Mouse (Mus musculus) hindbrain, embryonic 11.5 days (tissue): ENCODE measurements around the gene Dnah17. TPM values are rescaled to one million over a fixed set of nuclear protein-coding genes. Genes with fewer than 3 reads are reported as not detected.

Experiments used
- ATAC-seq: fragments of 200-750 bp; cut with Nextera tagmentation; 2 replicates; pipeline ENCODE4 v1.8.0; 2017; ENCODE audit warnings: mild to moderate bottlenecking, moderate TSS enrichment, moderate library complexity; ENCODE audit not compliant: low FRiP score
- DNase-seq: peaks from one replicate; pipeline ENCODE4 v3.0.0-alpha.2; 2015; ENCODE audit warnings: low spot score
- H3K27ac ChIP-seq: fragments of 300-500 bp; sonication (generic); 2 replicates; pipeline ENCODE4 v1.5.1; 2014; ENCODE audit warnings: mild to moderate bottlenecking, low read depth, low read length
- H3K27me3 ChIP-seq: fragments of 300-500 bp; sonication (generic); 2 replicates; pipeline ENCODE4 v1.6.1; 2014; ENCODE audit warnings: mild to moderate bottlenecking, low read length, moderate library complexity, mixed read lengths; ENCODE audit not compliant: control insufficient read depth, insufficient read depth
- H3K36me3 ChIP-seq: fragments of 300-500 bp; sonication (generic); 2 replicates; pipeline ENCODE4 v1.6.1; 2014; ENCODE audit warnings: mild to moderate bottlenecking, low read length, moderate library complexity, mixed read lengths; ENCODE audit not compliant: control insufficient read depth, insufficient read depth
- H3K4me1 ChIP-seq: fragments of 300-500 bp; sonication (generic); replicated peaks from 2 replicates; pipeline ENCODE4 v1.6.1; 2014; ENCODE audit warnings: low read length, mixed read lengths; ENCODE audit not compliant: control insufficient read depth, insufficient read depth
- H3K4me2 ChIP-seq: fragments of 300-500 bp; sonication (generic); replicated peaks from 2 replicates; pipeline ENCODE4 v1.6.1; 2014; ENCODE audit warnings: mild to moderate bottlenecking, low read depth, low read length
- H3K4me3 ChIP-seq: fragments of 300-500 bp; sonication (generic); 2 replicates; pipeline ENCODE4 v1.5.1; 2014; ENCODE audit warnings: low read depth, low read length
- H3K9ac ChIP-seq: fragments of 300-500 bp; sonication (generic); 2 replicates; pipeline ENCODE4 v1.6.1; 2014; ENCODE audit warnings: low read depth, low read length
- H3K9me3 ChIP-seq: fragments of 300-500 bp; sonication (generic); 2 replicates; pipeline ENCODE4 v1.6.1; 2016; ENCODE audit warnings: low read length; ENCODE audit not compliant: control insufficient read depth
- WGBS: fragments of 180-500 bp; shearing (Covaris S2); extraction: QIAGEN DNeasy Blood & Tissue Kit; methylation state at CpG from one replicate; pipeline ENCODE4 v1.1.7; 2014; 5-methylcytosine and 5-hydroxymethylcytosine counted together
- polyA plus RNA-seq: library from polyadenylated mRNA; unstranded; fragments of >200 nt; fragmentation: Nextera tagmentation; extraction: Ambion mirVana; gene quantifications from 2 replicates; pipeline ENCODE4 v1.2.1, GENCODE M21; 2014

Gene Dnah17
- 0.14 and 0.17 TPM in 2 replicates for polyA plus RNA-seq

DNA sequence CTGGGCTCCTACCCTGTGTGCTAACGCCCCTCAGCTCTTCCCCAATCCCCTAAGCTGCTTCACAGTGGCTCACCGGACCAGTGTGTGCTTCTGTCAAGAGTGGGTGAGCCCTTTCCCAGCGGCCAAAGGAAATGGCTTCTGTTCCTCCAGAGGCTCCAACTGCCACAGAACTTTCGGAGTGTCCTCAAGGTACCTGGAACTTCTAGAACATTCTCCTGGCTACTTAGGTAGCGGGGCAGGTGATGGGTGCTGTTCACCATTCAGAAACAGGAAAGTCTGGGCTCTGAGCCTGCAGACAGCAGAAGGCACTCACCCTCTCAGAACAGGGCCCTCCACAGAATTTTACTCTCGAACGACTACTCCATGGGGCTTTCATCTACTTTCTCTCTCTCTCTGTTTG is at the start of gene Dnah17:
TSS of gene Dnah17 (minus strand) at position 101 of the 400 bp plus-strand sequence.
- Histone ChIP-seq H3K27me3 (no peaks in the 10 kb centered on the region), H3K36me3 (no peaks in the 10 kb centered on the region), H3K9me3 (no peaks in the 10 kb centered on the region), H3K4me2 (no peak within 1 kb of the TSS), H3K4me3 (no peak within 1 kb of the TSS), H3K4me1 (peaks cover 2% of the 10 kb centered on the region; the same call in 1 of the 2 replicates), H3K27ac (no peak within 1 kb of the TSS), H3K9ac (no peak within 1 kb of the TSS)
- WGBS: 88% methylated on average over 7 of the region's 7 CpGs
- no peak for ATAC-seq
- no peak for DNase-seq

- Histone ChIP-seq H3K9me3 (no peaks in the 10 kb centered on the region), H3K9ac (no peak overlapping the region), H3K27ac (no peak overlapping the region), H3K4me2 (no peak overlapping the region), H3K36me3 (no peaks in the 10 kb centered on the region), H3K4me1 (no peaks in the 10 kb centered on the region), H3K27me3 (no peaks in the 10 kb centered on the region), H3K4me3 (no peak overlapping the region)
- WGBS: 88% methylated on average over 7 of the region's 7 CpGs
- ATAC-seq (no peak), DNase-seq (no peak)
Measured at GRCm38 (mm10) chr11:118180199-118180598, 49.8 kb upstream of the Dnah17 start.

GRCm38 (mm10) chr11:118178236-118178635 is 47.8 kb upstream of the Dnah17 start:
- ATAC-seq (no peak), DNase-seq (no peak)
- no peaks in the 10 kb centered on the region for H3K27me3 ChIP-seq
- no peaks in the 10 kb centered on the region for H3K9me3 ChIP-seq
- no peaks in the 10 kb centered on the region for H3K4me1 ChIP-seq
- 89% methylated on average over 5 of the region's 5 CpGs for WGBS
- no peak overlapping the region for H3K4me3 ChIP-seq
- no peak overlapping the region for H3K4me2 ChIP-seq
- H3K27ac ChIP-seq: no peak overlapping the region
- H3K36me3 ChIP-seq: no peaks in the 10 kb centered on the region
- no peak overlapping the region for H3K9ac ChIP-seq

GRCm38 (mm10) chr11:118174752-118175151 is 44.3 kb upstream of the Dnah17 start:
- Histone ChIP-seq H3K27me3 (no peaks in the 10 kb centered on the region), H3K4me2 (no peak overlapping the region), H3K4me3 (no peak overlapping the region), H3K4me1 (no peaks in the 10 kb centered on the region), H3K27ac (no peak overlapping the region), H3K9me3 (no peaks in the 10 kb centered on the region), H3K36me3 (no peaks in the 10 kb centered on the region), H3K9ac (no peak overlapping the region)
- DNase-seq (no peak), ATAC-seq (no peak)
- 95% methylated on average over 7 of the region's 7 CpGs for WGBS

DNA sequence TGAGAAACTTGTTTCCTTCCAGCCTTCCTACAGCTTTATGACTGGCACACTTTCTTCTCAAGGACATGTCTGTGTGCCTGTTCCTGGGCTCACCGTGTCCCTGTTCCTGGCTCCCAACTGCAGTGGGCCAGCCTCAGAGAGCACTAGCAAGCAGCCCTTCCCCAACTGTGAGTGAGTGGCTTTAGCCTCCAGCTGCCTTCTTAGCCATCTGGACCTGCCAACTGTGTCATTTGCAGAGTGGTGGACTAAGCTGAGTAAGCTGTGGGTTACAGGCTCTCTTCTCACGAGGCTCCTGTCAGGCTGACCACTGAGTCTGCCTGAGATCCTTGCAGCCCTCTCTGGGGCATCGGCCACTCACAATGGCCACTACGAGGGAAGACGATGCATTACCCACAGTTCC is 42.3 kb upstream of the Dnah17 start:
- no peak overlapping the region for H3K9ac ChIP-seq
- no peaks in the 10 kb centered on the region for H3K27me3 ChIP-seq
- H3K36me3 ChIP-seq: no peaks in the 10 kb centered on the region
- no peak for DNase-seq
- no peak for ATAC-seq
- H3K27ac ChIP-seq: no peak overlapping the region
- no peak overlapping the region for H3K4me3 ChIP-seq
- no peaks in the 10 kb centered on the region for H3K4me1 ChIP-seq
- WGBS: 86% methylated on average over 5 of the region's 5 CpGs
- no peaks in the 10 kb centered on the region for H3K9me3 ChIP-seq
- H3K4me2 ChIP-seq: no peak overlapping the region

- Histone ChIP-seq H3K4me1 (no peaks in the 10 kb centered on the region), H3K27me3 (no peaks in the 10 kb centered on the region), H3K36me3 (no peaks in the 10 kb centered on the region), H3K27ac (no peak overlapping the region), H3K9me3 (no peaks in the 10 kb centered on the region), H3K4me3 (no peak overlapping the region), H3K9ac (no peak overlapping the region), H3K4me2 (no peak overlapping the region)
- DNase-seq: no peak
- WGBS: 91% methylated on average over 5 of the region's 5 CpGs
- no peak for ATAC-seq
Measured at GRCm38 (mm10) chr11:118170333-118170732, 39.9 kb upstream of the Dnah17 start.

DNA sequence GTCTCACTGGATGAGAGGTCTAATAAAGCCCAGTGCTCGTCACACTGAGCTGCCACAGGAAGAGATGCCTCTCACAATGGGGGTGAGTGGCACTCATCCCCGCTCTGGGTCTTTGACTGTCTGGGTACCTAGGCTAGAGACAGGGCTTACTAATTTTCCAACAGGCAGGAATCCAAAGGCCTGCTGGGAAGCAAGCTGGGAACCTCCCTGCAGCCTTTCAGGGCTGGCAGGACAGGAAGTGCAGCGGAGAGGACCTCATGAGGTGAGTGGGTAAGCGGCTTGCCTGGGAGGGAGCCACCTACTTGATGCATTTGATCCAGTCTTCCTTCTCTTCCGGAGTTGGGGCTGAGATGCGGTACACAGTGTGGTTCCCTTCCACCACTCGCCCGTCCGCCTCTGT is 38.3 kb upstream of the Dnah17 start:
- DNase-seq: no peak
- H3K27me3 ChIP-seq: no peaks in the 10 kb centered on the region
- H3K36me3 ChIP-seq: no peaks in the 10 kb centered on the region
- no peaks in the 10 kb centered on the region for H3K9me3 ChIP-seq
- no peak overlapping the region for H3K27ac ChIP-seq
- 73% methylated on average over 9 of the region's 9 CpGs for WGBS
- no peak for ATAC-seq
- H3K4me2 ChIP-seq: no peak overlapping the region
- H3K9ac ChIP-seq: no peak overlapping the region
- H3K4me1 ChIP-seq: no peaks in the 10 kb centered on the region
- no peak overlapping the region for H3K4me3 ChIP-seq

DNA sequence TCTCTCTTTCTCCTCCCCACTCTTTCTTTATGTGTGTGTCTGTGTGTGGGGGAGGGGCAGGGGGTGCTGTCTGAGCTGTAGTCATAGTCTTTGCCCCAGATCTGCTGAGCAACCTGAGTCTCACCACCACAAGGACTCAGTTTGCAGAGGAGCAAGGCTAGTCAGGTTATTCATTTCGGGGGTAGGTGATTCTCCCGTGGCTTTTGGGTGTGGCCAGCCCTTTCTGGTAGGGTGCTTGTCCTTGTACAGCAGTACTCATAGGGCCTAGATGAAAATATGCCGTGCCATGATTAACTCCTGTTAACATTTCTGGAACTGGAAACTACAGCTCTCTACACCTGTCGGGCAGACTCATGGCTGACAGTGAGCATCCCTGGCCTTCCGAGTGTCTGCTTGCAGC is 36.2 kb upstream of the Dnah17 start:
- no peaks in the 10 kb centered on the region for H3K27me3 ChIP-seq
- H3K9ac ChIP-seq: no peak overlapping the region
- no peak for DNase-seq
- no peak overlapping the region for H3K27ac ChIP-seq
- 86% methylated on average over 5 of the region's 5 CpGs for WGBS
- H3K36me3 ChIP-seq: no peaks in the 10 kb centered on the region
- ATAC-seq: no peak
- H3K9me3 ChIP-seq: no peaks in the 10 kb centered on the region
- no peak overlapping the region for H3K4me3 ChIP-seq
- H3K4me2 ChIP-seq: no peak overlapping the region
- no peaks in the 10 kb centered on the region for H3K4me1 ChIP-seq

- no peak overlapping the region for H3K4me3 ChIP-seq
- no peaks in the 10 kb centered on the region for H3K4me1 ChIP-seq
- no peak overlapping the region for H3K9ac ChIP-seq
- 46% methylated on average over 11 of the region's 11 CpGs for WGBS
- no peak for DNase-seq
- H3K36me3 ChIP-seq: no peaks in the 10 kb centered on the region
- H3K9me3 ChIP-seq: no peaks in the 10 kb centered on the region
- no peak overlapping the region for H3K4me2 ChIP-seq
- no peak overlapping the region for H3K27ac ChIP-seq
- H3K27me3 ChIP-seq: no peaks in the 10 kb centered on the region
- no peak for ATAC-seq
Measured at GRCm38 (mm10) chr11:118165681-118166080, 35.2 kb upstream of the Dnah17 start.
